Mouse (Mus musculus) bone marrow, adult 2 months (tissue): ENCODE results near the gene Oaz2.

Experiments used
- CTCF ChIP-seq: fragments of 200-500 bp; IDR thresholded peaks from 2 replicates; pipeline ENCODE4 v1.5.1; 2011; ENCODE audit warnings: low read length, control low read depth; ENCODE audit not compliant: control insufficient read depth, insufficient read depth
- POLR2A ChIP-seq: fragments of 200-500 bp; IDR thresholded peaks from 2 replicates; pipeline ENCODE4 v1.6.1; 2011; ENCODE audit warnings: low read depth, mild to moderate bottlenecking, control low read depth, low read length, borderline replicate concordance; ENCODE audit not compliant: control insufficient read depth

- TF ChIP-seq POLR2A (no peak), CTCF (no peak)
Observed at GRCm38 (mm10) chr9:65621196-65621595, 46.6 kb upstream of the Oaz2 start.
